Mouse (Mus musculus) limb, embryonic 14.5 days (tissue): Measurements from ENCODE around the gene Kank1. TPM values are rescaled to one million over a fixed set of nuclear protein-coding genes. Genes with fewer than 3 reads are reported as not detected.

Experiments
- ATAC-seq: fragments of 200-750 bp; cut with Nextera tagmentation; 2 replicates; pipeline ENCODE4 v1.8.0; 2017; ENCODE audit warnings: low read depth, moderate number of reproducible peaks, moderate TSS enrichment; ENCODE audit not compliant: low FRiP score
- DNase-seq: peaks from one replicate; pipeline ENCODE4 v3.0.0-alpha.2; 2015; ENCODE audit warnings: low spot score
- H3K27ac ChIP-seq: fragments of 300-500 bp; sonication (generic); replicated peaks from 2 replicates; pipeline ENCODE4 v1.5.1; 2014; ENCODE audit warnings: low read depth, mild to moderate bottlenecking, low read length, moderate library complexity, mixed read lengths
- H3K27me3 ChIP-seq: fragments of 300-500 bp; sonication (generic); 2 replicates; pipeline ENCODE4 v1.6.1; 2014; ENCODE audit warnings: low read length, mixed read lengths; ENCODE audit not compliant: control insufficient read depth, insufficient read depth
- H3K36me3 ChIP-seq: fragments of 300-500 bp; sonication (generic); 2 replicates; pipeline ENCODE4 v1.6.1; 2014; ENCODE audit warnings: mild to moderate bottlenecking, low read length, moderate library complexity, mixed read lengths; ENCODE audit not compliant: control insufficient read depth, insufficient read depth
- H3K4me1 ChIP-seq: fragments of 300-500 bp; sonication (generic); 2 replicates; pipeline ENCODE4 v1.6.1; 2014; ENCODE audit warnings: antibody characterized with exemption, low read length, mixed read lengths; ENCODE audit not compliant: control insufficient read depth, insufficient read depth
- H3K4me2 ChIP-seq: fragments of 300-500 bp; sonication (generic); replicated peaks from 2 replicates; pipeline ENCODE4 v1.6.1; 2014; ENCODE audit warnings: low read depth, mild to moderate bottlenecking, low read length, moderate library complexity; ENCODE audit not compliant: severe bottlenecking
- H3K4me3 ChIP-seq: fragments of 300-500 bp; sonication (generic); replicated peaks from 2 replicates; pipeline ENCODE4 v1.5.1; 2014; ENCODE audit warnings: low read length
- H3K9ac ChIP-seq: fragments of 300-500 bp; sonication (generic); 2 replicates; pipeline ENCODE4 v1.6.1; 2014; ENCODE audit warnings: mild to moderate bottlenecking, low read depth, low read length, moderate library complexity; ENCODE audit not compliant: severe bottlenecking
- H3K9me3 ChIP-seq: fragments of 300-500 bp; sonication (generic); 2 replicates; pipeline ENCODE4 v1.6.1; 2016; ENCODE audit warnings: low read length; ENCODE audit not compliant: control insufficient read depth
- POLR2A ChIP-seq: fragments of 200-500 bp; IDR thresholded peaks from 2 replicates; pipeline ENCODE4 v1.8.0; 2012; ENCODE audit warnings: inconsistent platforms, mild to moderate bottlenecking, moderate library complexity, borderline replicate concordance; ENCODE audit not compliant: insufficient read depth, insufficient read length; ENCODE audit errors: extremely low read depth
- WGBS: fragments of 180-500 bp; shearing (Covaris S2); extraction: QIAGEN DNeasy Blood & Tissue Kit; methylation state at CpG from one replicate; pipeline ENCODE4 v1.1.7; 2014; 5-methylcytosine and 5-hydroxymethylcytosine counted together
- polyA plus RNA-seq, 2 experiments: library from polyadenylated mRNA; depleted of rRNA in 1 of 2; stranded (reverse) in 1 of 2; unstranded in 1 of 2; fragments of >200 nt; fragmentation: Nextera tagmentation in 1 of 2; extraction: Ambion mirVana in 1 of 2; gene quantifications; 2 replicates each; pipeline versions ENCODE4 v1.2.1 to v1.2.3; 2012 to 2014

Gene Kank1
- polyA plus RNA-seq, 2 experiments = 26.0 to 38.2 TPM

DNA sequence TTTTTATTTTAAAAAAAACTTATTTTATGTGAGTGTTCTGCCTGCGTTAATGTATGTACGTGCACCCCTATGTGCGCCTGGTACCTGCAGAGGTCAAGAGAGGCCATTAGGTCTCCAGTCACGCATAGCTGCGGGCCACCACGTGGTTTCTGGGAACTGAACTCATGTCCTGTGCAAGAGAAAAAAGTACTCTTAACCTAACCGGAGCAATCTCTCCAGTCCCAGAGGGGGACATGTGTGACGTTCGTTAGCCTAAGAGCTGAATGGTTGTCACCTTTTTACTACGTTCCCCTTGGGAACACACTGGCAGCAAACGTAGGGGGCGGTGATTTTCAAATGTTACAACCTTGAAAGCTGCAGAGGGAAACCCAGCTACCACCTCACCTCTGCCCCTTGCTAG, 29.8 kb upstream of the Kank1 start:
- Histone ChIP-seq H3K4me1 (peaks cover 11% of the 10 kb centered on the region), H3K27me3 (no peaks in the 10 kb centered on the region), H3K9ac (no peak overlapping the region), H3K36me3 (no peaks in the 10 kb centered on the region), H3K4me2 (no peak overlapping the region), H3K9me3 (no peaks in the 10 kb centered on the region), H3K27ac (no peak overlapping the region), H3K4me3 (no peak overlapping the region)
- DNase-seq = no peak
- WGBS = 49% methylated on average over 12 of the region's 12 CpGs
- ATAC-seq = no peak
- no peak for TF ChIP-seq POLR2A

DNA sequence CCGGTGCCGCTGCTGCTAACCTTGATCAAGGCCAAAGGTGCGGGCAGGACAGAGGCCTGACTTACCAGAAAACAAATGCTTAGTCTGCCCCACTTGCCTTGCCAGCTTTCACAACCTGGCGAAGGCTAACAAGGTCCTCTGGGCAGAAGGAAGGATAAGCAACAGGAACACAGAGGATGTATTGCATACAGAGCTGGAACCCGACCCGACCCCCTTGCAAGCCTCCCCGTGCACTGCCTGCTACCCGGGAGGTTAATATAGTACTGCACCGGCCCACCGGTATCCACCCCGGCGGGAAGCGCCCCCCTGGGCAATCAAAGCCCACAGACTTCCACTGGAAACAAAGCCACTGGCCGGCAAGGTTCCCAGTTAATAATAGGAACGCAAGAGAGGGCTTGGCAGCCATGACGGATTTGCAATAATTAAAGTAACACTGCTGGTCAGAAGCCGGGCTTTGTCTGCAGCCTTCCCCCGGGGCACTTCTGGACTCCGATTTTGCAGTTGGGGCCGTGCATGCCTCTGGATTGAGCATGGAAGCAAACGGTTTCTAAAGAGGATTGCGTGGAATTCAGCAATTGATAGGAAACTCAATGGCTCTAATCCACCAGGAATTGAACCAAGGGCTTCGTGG, 28.9 kb upstream of the Kank1 start:
- Histone ChIP-seq H3K4me3 (no peak overlapping the region), H3K9ac (no peak overlapping the region), H3K27ac (no peak overlapping the region), H3K36me3 (no peaks in the 10 kb centered on the region), H3K4me1 (peaks cover 11% of the 10 kb centered on the region), H3K9me3 (no peaks in the 10 kb centered on the region), H3K4me2 (peak overlapping the region; percentile 28), H3K27me3 (no peaks in the 10 kb centered on the region)
- DNase-seq (no peak), ATAC-seq (no peak)
- TF ChIP-seq POLR2A = no peak
- 16% methylated on average over 23 of the region's 23 CpGs for WGBS

DNA sequence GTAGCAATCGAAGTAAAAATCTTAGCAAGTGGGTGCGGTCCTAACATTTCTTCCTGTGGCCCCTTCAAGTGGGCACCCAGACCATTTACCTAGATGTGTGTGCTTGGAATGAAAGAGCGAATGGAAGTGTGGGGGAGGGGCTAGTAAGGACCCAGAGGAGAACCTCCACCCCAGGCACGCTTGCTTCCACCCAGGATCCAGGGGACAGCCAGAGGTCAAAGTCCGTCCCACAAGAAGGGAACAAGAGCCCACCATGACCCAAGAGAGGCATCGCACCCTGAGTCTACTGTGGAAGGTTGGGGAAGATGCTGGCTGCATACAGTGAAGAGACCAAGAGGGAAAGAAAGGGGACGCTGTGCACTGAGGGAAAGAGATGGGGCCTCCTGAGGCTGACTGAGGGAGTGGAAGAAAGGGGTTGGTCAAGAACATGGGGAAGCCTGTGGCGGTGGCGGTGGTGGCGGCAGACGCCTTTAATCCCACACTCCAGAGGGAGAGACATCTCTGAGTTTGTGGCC, 28.1 kb upstream of the Kank1 start:
- 86% methylated on average over 11 of the region's 11 CpGs for WGBS
- Histone ChIP-seq H3K4me3 (no peak overlapping the region), H3K27me3 (no peaks in the 10 kb centered on the region), H3K36me3 (no peaks in the 10 kb centered on the region), H3K27ac (no peak overlapping the region), H3K9me3 (no peaks in the 10 kb centered on the region), H3K9ac (no peak overlapping the region), H3K4me1 (peaks cover 11% of the 10 kb centered on the region), H3K4me2 (no peak overlapping the region)
- TF ChIP-seq POLR2A = no peak
- no peak for DNase-seq
- ATAC-seq = no peak

DNA sequence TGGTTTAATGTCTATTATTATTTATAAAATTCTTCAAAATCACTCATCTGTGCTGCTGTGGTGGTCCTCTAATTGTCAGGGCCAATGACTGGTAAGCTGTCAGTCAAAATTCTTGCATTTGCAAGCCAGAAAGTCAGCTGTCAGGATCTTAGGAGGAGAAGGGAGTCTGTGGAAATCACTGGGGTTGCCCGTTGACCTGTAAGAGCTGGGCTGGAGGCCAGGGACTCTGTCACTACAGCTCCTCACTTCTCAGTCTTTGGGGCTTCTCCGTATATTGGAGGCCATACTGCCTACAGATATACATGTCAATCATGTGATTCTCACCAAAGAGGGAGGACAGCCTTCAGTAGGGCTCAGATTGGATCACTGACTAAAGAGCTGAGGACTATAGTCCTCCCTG, 16.2 kb upstream of the Kank1 start:
- no peak for DNase-seq
- TF ChIP-seq POLR2A = no peak
- Histone ChIP-seq H3K36me3 (no peaks in the 10 kb centered on the region), H3K4me1 (no peaks in the 10 kb centered on the region), H3K4me2 (no peak overlapping the region), H3K27me3 (no peaks in the 10 kb centered on the region), H3K9ac (no peak overlapping the region), H3K9me3 (no peaks in the 10 kb centered on the region), H3K27ac (no peak overlapping the region), H3K4me3 (no peak overlapping the region)
- 86% methylated on average over 2 of the region's 2 CpGs for WGBS
- no peak for ATAC-seq

DNA sequence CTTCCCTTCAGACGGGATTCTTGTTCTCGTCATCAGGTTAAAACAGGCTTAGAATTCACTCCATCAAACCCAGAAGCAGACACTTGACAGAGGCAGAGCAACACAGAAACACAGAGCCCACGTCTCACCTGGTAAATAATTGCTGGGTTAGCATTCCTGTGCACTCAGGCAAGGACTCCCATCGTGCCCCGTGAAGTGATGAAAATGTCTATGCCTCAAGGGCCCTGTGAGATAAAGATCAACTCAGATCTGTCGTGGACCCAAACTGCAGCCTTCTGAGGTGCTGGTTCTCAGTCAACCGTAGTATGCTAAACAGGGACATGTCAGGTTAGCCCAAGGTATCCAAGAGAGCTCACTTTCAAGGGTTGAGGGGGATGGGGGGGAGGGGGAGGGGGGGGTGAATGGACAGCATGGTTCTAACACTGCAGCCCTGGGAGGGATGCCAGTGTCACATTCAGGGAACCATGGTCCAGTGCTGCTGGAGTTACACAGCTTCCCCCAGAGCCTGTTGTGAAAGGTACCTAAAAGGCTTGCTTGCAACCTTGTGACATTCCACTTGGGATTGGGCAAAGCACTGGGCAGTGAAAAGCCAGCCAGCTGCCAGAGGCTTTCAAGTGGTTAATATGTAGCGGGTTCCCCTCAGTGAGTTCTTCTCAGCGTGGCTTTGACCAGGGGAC, 14.7 kb upstream of the Kank1 start:
- Histone ChIP-seq H3K36me3 (no peaks in the 10 kb centered on the region), H3K9ac (no peak overlapping the region), H3K4me3 (no peak overlapping the region), H3K9me3 (no peaks in the 10 kb centered on the region), H3K27ac (no peak overlapping the region), H3K4me1 (no peaks in the 10 kb centered on the region), H3K4me2 (no peak overlapping the region), H3K27me3 (no peaks in the 10 kb centered on the region)
- DNase-seq (no peak), ATAC-seq (no peak)
- no peak for TF ChIP-seq POLR2A
- WGBS = 55% methylated on average over 9 of the region's 9 CpGs
